Mouse (Mus musculus): ENCODE results near the gene Ranbp17. TPM values are rescaled to one million over a fixed set of nuclear protein-coding genes. Genes with fewer than 3 reads are reported as not detected.
A peak's percentile ranks its signal among the peaks of the same experiment; 100 is the strongest.

The Ranbp17 gene
- total and polyA plus RNA-seq, 3 experiments: 0.09 TPM; not detected in 2

DNA sequence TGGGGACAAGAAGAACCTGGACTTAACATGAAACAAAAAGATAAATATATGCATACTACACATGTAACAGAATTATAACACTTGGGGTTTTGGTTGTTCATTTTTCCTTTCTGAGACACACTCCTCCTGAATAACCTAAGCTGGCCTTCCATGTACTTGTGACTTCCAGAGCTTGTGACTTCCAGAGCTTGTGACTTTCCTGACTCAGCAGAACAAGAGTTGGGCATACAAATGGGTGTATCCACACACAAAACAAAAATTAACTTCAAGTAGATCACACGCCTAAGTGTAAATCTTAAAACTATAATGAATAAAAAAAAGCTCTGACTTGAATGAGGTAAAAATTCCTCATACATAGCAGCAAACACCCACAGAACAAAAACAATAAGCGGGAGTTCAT lies 36.9 kb downstream of the Ranbp17 start:
- Histone ChIP-seq H3K9ac (ENCODE audit: insufficient read depth, low read depth) (no peak overlapping the region), H3K4me1 (ENCODE audit: control insufficient read depth in 1 of 2, insufficient read depth in 2 of 2) (no peaks in the 10 kb centered on the region), H3K27me3 (replicated peaks) (no peaks in the 10 kb centered on the region), H3K36me3 (replicated peaks in 1 of 2; ENCODE audit: control insufficient read depth in 1 of 2, insufficient read depth in 1 of 2, low read length in 1 of 2) (no peaks in the 10 kb centered on the region), H3K27ac (ENCODE audit: insufficient read depth, low read depth) (no peak overlapping the region), H3K4me2 (ENCODE audit: insufficient read depth, low read depth, poor library complexity, severe bottlenecking) (no peak overlapping the region), H3K4me3 (replicated peaks in 1 of 3; ENCODE audit: low read depth in 2 of 3, low read length in 2 of 3, poor library complexity in 1 of 3) (no peak overlapping the region), H3K9me3 (replicated peaks; ENCODE audit: low read length) (no peaks in the 10 kb centered on the region), H3K79me2 (replicated peaks; ENCODE audit: control insufficient read depth, extremely low read depth, insufficient read depth, poor library complexity, severe bottlenecking) (no peaks in the 10 kb centered on the region)
- dilution Hi-C loops (cut with MboI; ENCODE audit: extremely low pct_ligation_motif_present, extremely low pct_unique_long_range_greater_than_20kb, low sequenced_read_pairs): no loop called here
- TF ChIP-seq MAFK (IDR thresholded peaks at IDR 0.05; ENCODE audit: insufficient replicate concordance, low read length) (peak; percentile 74), PAX5 (IDR thresholded peaks at IDR 0.05; ENCODE audit: low read length) (no peak), BHLHE40 (IDR thresholded peaks at IDR 0.05; ENCODE audit: low read depth, low read length) (no peak), ELF1 (IDR thresholded peaks at IDR 0.05; ENCODE audit: low read depth, low read length) (no peak)
- DNase-seq (ENCODE audit: extremely low read depth): no peak
- in situ Hi-C loops (cut with MboI; ENCODE audit: low pct_ligation_motif_present, low pct_unique_long_range_greater_than_20kb, low sequenced_read_pairs): no loop called here

DNA sequence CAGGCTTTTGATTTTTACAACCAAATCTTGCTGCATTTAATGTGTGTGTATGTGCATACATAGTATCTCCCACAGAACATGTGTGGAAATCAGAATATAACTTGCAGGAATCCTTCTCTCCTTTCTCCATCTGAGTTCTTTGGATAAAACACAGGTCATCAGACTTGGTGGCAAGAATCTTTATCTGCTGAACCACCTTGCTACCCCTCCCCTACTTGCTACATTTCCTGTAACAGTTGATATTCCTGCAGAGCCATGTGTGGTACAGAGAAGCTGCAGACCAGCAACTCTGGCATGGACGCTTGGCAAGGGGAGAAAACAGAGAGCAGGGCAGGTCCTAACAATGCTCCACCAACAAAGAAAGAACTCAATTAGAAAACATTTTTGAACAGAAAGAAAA lies 52.4 kb downstream of the Ranbp17 start:
- Histone ChIP-seq H3K36me3 (replicated peaks in 1 of 2; ENCODE audit: control insufficient read depth in 1 of 2, insufficient read depth in 1 of 2, low read length in 1 of 2) (no peaks in the 10 kb centered on the region), H3K4me3 (replicated peaks in 1 of 3; ENCODE audit: low read depth in 2 of 3, low read length in 2 of 3, poor library complexity in 1 of 3) (no peak overlapping the region), H3K27ac (ENCODE audit: insufficient read depth, low read depth) (no peak overlapping the region), H3K9me3 (replicated peaks; ENCODE audit: low read length) (no peaks in the 10 kb centered on the region), H3K27me3 (replicated peaks) (no peaks in the 10 kb centered on the region), H3K4me2 (ENCODE audit: insufficient read depth, low read depth, poor library complexity, severe bottlenecking) (no peak overlapping the region), H3K79me2 (replicated peaks; ENCODE audit: control insufficient read depth, extremely low read depth, insufficient read depth, poor library complexity, severe bottlenecking) (no peaks in the 10 kb centered on the region), H3K4me1 (ENCODE audit: control insufficient read depth in 1 of 2, insufficient read depth in 2 of 2) (no peaks in the 10 kb centered on the region), H3K9ac (ENCODE audit: insufficient read depth, low read depth) (no peak overlapping the region)
- dilution Hi-C loops (cut with MboI; ENCODE audit: extremely low pct_ligation_motif_present, extremely low pct_unique_long_range_greater_than_20kb, low sequenced_read_pairs) (no loop called here), in situ Hi-C loops (cut with MboI; ENCODE audit: low pct_ligation_motif_present, low pct_unique_long_range_greater_than_20kb, low sequenced_read_pairs) (no loop called here)
- TF ChIP-seq BHLHE40 (IDR thresholded peaks at IDR 0.05; ENCODE audit: low read depth, low read length): no peak
- no peak for TF ChIP-seq RCOR1 (conservative IDR thresholded peaks at IDR 0.05; ENCODE audit: low read depth, low read length)
- no peak for TF ChIP-seq IRF4 (IDR thresholded peaks at IDR 0.05; ENCODE audit: low read depth, low read length)
- no peak for TF ChIP-seq GABPA (IDR thresholded peaks at IDR 0.05; ENCODE audit: insufficient replicate concordance, low read depth, low read length)
- TF ChIP-seq ZKSCAN1 (IDR thresholded peaks at IDR 0.05; ENCODE audit: borderline replicate concordance, low read depth, low read length): no peak
- no peak for TF ChIP-seq EP300 (IDR thresholded peaks at IDR 0.05; ENCODE audit: low read length)
- DNase-seq (ENCODE audit: extremely low read depth): no peak

DNA sequence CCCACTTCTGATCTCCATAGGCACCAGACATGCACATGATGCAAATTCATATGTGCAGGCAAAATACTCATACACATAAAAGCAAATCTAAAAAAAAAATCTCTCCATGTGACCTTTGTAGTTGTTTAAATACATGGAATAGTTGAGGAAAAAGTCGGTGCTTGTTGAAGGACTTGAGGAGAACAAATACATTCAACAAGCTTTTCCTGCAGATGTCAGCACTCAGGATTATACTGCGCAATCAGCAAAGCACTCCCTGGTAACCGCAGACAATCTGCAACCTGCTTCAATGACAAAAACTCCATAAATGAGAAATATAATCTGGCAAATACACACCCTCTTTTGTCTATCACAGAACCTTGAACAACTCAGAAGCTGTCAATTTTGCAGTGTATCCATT lies 59.5 kb downstream of the Ranbp17 start:
- DNase-seq (ENCODE audit: extremely low read depth): no peak
- TF ChIP-seq MYC (IDR thresholded peaks at IDR 0.05; ENCODE audit: low read depth, low read length) (no peak), MAX (IDR thresholded peaks at IDR 0.05; ENCODE audit: low read length) (no peak), GABPA (IDR thresholded peaks at IDR 0.05; ENCODE audit: insufficient replicate concordance, low read depth, low read length) (no peak), TCF12 (IDR thresholded peaks at IDR 0.05; ENCODE audit: low read depth, low read length) (no peak), NRF1 (IDR thresholded peaks at IDR 0.05; ENCODE audit: low read depth, low read length) (no peak), ZNF384 (IDR thresholded peaks at IDR 0.05; ENCODE audit: low read depth, low read length) (no peak)
- Histone ChIP-seq H3K27ac (ENCODE audit: insufficient read depth, low read depth) (no peak overlapping the region), H3K27me3 (replicated peaks) (no peaks in the 10 kb centered on the region), H3K4me3 (replicated peaks in 1 of 3; ENCODE audit: low read depth in 2 of 3, low read length in 2 of 3, poor library complexity in 1 of 3) (no peak overlapping the region), H3K4me2 (ENCODE audit: insufficient read depth, low read depth, poor library complexity, severe bottlenecking) (no peak overlapping the region), H3K9ac (ENCODE audit: insufficient read depth, low read depth) (no peak overlapping the region), H3K36me3 (replicated peaks in 1 of 2; ENCODE audit: control insufficient read depth in 1 of 2, insufficient read depth in 1 of 2, low read length in 1 of 2) (no peaks in the 10 kb centered on the region), H3K79me2 (replicated peaks; ENCODE audit: control insufficient read depth, extremely low read depth, insufficient read depth, poor library complexity, severe bottlenecking) (no peaks in the 10 kb centered on the region), H3K9me3 (replicated peaks; ENCODE audit: low read length) (no peaks in the 10 kb centered on the region), H3K4me1 (ENCODE audit: control insufficient read depth in 1 of 2, insufficient read depth in 2 of 2) (no peaks in the 10 kb centered on the region)
- dilution Hi-C loops (cut with MboI; ENCODE audit: extremely low pct_ligation_motif_present, extremely low pct_unique_long_range_greater_than_20kb, low sequenced_read_pairs): no loop called here
- in situ Hi-C loops (cut with MboI; ENCODE audit: low pct_ligation_motif_present, low pct_unique_long_range_greater_than_20kb, low sequenced_read_pairs): no loop called here
